Mouse (Mus musculus) brain, embryonic 18.5 days (tissue): ENCODE data around the gene Cul3.
"Not testable (repeated sequence)": the region's sequence is repeated elsewhere in the genome, so short reads cannot be mapped to it uniquely, and the experiment has no call there.

Source experiments
- DNase-seq: peaks from one replicate; pipeline ENCODE4 v3.0.0-alpha.2; 2012; ENCODE audit warnings: low read depth, low spot score

Gene Cul3

DNA sequence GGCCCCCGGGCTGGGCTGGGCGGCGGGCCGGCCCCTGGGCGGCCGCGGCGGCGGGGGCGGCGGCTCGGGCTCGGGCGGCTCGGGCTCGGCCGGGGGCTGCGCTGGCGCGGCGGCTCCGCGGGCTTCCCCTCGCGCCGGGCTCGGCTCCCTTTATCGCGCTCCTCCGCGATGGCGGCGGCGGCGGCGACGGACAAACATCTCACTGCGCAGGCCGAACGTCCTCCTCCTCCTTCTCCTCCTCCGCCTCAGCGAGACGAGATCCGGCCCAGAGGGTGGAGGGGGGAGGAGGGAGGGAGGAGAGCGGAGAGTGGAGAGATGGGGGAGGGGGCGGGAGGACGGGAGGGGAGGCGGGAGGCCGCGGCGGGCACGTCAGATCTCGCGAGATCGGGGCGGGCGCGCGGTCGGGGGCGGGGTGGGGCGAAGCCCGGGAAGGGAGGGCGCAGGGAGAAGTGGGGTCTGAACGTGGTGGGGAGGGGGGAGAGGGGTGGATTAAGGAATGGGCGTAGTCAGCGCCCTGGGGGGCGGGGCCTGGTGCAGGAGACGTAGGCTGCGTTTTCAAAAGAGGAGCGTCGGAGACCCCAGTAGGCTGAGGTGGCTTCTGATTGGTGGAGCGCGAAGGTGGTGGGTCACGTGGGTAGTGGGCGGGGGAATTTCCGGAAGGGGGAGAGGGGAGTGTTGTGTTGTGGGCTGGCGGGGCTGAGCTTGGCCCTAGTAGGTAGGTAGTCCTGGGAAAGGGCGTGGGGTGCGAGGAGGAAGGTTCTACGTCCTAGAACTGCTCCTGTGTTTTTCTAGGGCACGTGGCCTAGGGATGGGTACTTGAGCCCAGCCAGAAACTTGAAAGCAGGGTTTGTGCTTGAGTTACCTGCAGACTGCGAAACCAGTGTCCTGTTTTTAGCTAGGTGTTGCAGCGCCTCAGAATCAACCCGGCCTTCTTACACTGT, at the start of gene Cul3:
Gene Cul3 (minus strand): TSS at position 45 of the 941 bp plus-strand sequence.
- peak; percentile 96 for DNase-seq

DNA sequence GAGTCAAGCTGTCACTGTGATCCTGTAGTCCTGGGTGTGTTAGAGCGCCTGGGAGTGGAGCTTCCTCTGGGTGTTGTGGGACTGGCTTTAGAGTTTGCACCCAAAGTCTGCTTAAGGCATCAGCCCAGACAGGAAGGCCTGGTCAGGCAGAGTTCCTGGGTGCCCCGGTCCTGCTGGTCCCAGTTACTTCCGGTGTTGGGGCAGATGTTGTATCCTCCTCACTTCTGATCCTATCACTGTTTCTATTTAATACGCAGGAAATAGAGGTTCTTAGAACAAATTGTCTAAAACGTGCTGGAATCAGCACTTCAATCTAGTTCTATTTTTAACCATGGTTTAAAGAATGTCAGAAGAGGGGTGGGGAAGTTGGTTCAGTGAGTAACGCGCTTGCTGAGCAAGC, 49.2 kb upstream of the Cul3 start:
- no peak for DNase-seq

GRCm38 (mm10) chr1:80383613-80384589, 43.6 kb upstream of the Cul3 start:
- DNase-seq = no peak

DNA sequence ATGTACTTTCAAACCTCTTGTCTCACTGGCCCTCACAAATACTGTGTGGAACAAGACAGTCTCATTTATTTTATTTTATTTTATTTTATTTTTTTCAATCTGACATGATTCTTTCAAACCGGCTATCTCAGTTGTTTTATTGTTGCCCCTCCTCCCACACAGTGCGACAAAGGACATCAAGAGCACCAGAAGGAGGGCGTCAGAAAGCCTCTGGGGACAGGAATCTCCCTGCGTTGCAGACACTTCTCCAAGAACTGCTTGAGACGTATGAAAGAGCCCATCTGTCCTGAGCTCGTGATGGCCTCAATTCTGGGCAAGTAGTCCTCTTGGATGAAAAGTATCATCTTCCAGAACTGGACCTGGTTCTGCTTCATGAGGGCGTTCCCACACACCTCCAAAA, 42.6 kb upstream of the Cul3 start:
- no peak for DNase-seq

GRCm38 (mm10) chr1:80381302-80381701, 41.0 kb upstream of the Cul3 start:
- DNase-seq = no peak

GRCm38 (mm10) chr1:80372010-80372409, 31.7 kb upstream of the Cul3 start:
- no peak for DNase-seq

DNA sequence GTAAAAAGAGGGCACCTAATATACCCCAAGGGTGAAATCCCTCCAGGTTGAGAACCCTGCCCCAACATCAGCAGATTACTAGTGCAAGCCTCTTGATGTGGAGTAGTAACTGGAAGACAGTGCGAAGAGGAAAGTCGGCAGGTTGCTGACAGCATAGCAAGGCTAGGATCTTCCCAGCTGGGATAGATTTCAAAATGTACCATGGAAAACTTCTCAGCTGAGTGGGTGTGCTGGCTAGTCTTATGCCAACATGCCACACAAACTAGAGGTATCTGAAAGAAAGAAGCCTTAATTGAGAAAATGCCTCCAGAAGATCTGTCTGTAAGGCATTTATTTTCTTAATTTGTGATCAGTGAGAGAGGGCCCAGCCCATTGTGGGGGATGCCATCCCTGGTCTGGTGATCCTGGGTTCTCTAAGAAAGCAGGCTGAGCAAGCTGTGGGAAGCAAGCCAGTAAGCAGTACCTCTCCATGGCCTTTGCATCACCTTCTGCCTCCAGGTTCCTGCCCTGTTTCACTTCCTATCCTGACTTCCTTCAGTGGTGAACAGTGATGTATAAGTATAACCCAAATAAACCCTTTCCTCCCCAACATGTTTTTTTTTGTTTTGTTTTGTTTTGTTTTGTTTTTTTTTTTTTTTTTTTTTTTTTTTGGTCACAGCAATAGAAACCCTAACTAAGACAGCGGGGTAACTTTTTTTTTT, 31.1 kb upstream of the Cul3 start:
- DNase-seq = no peak

DNA sequence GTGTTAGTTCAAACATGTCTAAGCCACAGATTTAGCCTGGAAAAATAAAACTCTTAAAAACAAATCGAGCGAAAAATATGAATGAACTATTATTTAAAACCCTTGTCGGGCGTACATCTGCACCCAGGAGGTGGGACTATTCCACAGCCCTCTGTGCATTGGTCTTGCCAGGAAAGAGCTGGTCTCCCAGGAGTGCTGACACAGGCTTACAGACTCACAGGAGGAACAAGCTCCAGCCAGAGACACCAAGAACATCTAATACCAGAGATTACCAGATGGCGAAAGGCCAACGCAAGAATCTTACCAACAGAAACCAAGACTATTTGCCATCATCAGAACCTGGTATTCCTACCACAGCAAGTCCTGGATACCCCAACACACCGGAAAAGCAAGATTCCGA, 23.2 kb upstream of the Cul3 start:
- no peak for DNase-seq

- no peak for DNase-seq
Observed at GRCm38 (mm10) chr1:80362946-80363345, 22.7 kb upstream of the Cul3 start.

DNA sequence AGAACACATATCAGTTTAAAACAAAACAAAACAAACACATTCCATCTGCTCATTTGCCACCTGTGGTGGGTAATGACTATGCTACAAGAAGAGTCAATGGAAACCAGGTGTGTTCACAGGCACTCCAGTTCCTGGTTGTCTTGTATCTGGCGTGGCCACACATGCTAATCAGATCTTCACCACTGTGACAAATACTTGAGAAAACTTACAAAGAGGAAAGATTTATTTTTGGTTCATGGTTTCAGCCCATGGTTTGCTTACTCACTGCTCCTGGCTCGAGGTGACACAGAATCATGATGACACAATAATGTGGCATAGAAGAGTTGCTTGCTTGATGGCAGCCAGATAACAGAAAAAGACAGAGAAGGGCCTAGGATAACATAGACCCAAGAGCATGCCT, 22.1 kb upstream of the Cul3 start:
- no peak for DNase-seq

GRCm38 (mm10) chr1:80361771-80362170, 21.5 kb upstream of the Cul3 start:
- DNase-seq = not testable (repeated sequence)

GRCm38 (mm10) chr1:80360038-80360608, 19.8 kb upstream of the Cul3 start:
- DNase-seq = no peak

DNA sequence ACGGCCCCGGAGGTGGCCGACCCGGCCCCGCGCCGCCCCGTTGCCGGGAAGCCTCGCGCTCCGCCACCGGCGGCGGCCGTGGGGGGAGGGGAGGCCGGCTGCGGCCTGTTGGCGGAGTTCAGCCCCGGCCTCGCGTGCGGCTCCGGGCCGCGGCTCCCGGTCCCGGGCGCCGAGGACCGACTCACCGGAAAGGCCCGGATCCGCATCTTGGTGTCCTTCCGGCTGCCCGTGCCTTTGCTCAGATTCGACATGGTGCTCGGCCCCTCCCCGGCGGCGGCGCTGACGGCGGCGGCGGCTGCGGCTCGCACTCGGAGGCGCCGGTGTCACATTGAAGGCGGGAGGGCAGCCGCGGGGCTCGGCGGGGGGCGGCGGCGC, 232 bp downstream of the Cul3 start:
- DNase-seq = no peak

DNA sequence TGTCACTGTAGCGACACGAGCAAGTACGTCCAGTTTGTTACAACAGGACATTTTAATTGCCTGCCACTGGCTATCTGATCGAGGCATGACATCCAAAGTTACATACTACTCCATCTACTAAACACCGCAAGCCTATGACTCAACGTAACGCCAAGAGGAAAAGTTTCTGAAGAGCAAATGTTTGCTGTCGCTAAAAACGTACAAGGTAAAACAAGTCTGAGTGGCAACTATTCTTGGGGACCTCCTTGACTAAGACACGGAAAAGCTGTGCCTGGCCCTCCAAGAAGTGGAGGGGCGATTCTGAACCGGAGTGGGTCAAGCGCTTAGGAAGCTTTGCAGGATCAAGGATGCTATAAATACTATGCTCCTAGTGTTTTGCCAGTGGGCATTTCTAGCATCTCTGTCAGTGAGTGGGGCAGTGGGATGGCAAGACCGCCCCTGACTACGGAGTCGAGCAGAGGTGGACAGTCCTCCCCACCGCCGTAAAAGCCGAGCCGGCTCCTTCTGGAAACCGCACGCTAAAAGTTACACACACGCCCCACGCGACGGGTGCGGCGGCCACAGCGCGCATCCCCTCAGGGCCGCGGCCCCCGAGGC, 757 bp downstream of the Cul3 start:
- DNase-seq = no peak

GRCm38 (mm10) chr1:80338398-80338797, 1.9 kb downstream of the Cul3 start:
- no peak for DNase-seq

DNA sequence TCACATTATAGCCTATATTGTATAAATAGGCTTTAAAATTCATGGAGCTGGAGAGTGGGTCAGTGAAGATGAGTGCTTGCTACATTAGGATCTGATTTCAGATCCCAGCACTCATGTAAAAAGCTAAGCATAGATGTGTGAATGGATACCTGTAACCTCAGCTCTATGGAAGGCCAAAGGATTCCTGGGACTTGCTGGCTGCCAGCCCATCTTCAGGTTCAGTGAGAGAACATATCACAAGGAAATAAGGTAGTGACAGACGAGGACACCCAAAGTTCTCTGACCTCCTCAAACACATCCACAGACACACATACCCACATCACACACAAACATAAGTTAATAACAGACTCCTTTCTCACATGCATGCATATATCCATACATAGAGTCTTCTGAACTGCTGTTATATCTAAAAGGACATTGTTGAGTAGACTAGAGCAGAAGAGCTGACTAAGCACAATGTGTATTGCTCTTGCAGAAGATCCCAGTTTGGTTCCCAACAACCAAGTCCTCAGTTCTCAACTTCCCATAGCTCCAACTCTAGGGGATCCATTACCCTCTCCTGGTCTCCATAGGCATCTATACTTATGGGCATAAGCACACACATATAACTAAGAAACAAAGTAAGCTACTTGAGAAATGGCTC, 4.4 kb downstream of the Cul3 start:
- no peak for DNase-seq

- DNase-seq = no peak
Observed at GRCm38 (mm10) chr1:80335118-80335517, 5.2 kb downstream of the Cul3 start.

DNA sequence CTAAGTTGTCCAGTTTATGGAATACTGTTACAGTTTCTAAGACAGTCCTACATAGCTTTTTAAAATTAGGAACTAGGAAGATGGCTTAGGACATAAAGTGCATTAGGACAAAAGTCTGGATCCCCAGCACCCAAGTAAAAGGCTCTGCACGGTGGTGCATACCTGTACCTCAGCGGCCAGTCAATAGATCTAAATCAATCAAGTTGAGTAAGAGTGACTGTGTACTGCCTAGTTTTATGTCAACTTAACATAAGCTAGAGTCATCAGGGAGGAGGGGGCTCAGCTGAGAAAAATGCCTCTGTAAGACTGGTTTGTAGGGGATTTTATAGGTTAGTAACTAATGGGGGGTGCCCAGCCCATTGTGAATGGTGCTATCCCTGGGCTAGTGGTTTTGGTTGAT, 9.3 kb downstream of the Cul3 start:
- DNase-seq = no peak

- no peak for DNase-seq
Observed at GRCm38 (mm10) chr1:80325761-80326160, 14.5 kb downstream of the Cul3 start.

GRCm38 (mm10) chr1:80324370-80324769, 15.9 kb downstream of the Cul3 start:
- DNase-seq = no peak
